ENCODE assay signal across 17 mouse cellular contexts in genomic region chr9:119686187-119686586, GRCm38 (mm10). TPM values are rescaled to one million over a fixed set of nuclear protein-coding genes. Genes with fewer than 3 reads are reported as not detected.
DNase-seq lines count a peak whose midpoint lies in the region; ATAC-seq and TF ChIP-seq lines count a peak whose summit lies in the region.
"Had no signal": no experiment of that assay in that cellular context is flagged by ENCODE, and none has a peak within 500 bp of the region (broad histone marks: within the 10 kb centered on the region; RNA-seq: fewer than 3 reads in every experiment).

No protein-coding gene starts in this region.

- intact Hi-C loops in gastrocnemius, adult 2 months (cut with DNase I), result no loop called here

- no peak overlapping the region for H3K9ac ChIP-seq in midbrain, postnatal 0 days (replicated peaks; ENCODE audit: low read length, poor library complexity, severe bottlenecking)
- H3K9ac ChIP-seq in midbrain, embryonic 16.5 days (ENCODE audit: low read depth, low read length), result no peak overlapping the region
- H3K9ac ChIP-seq: embryonic facial prominence, embryonic 13.5 days; heart, embryonic 12.5 days; limb, embryonic 15.5 days had no signal

- TF ChIP-seq CTCF in gastrocnemius, adult 2 months (IDR thresholded peaks at IDR 0.05), result peak; percentile 35
- TF ChIP-seq CTCF in midbrain, postnatal 0 days (IDR thresholded peaks at IDR 0.05), result peak; percentile 28; the same call in 1 of the 2 replicates

- ATAC-seq in midbrain, postnatal 0 days (ENCODE audit: low FRiP score), result no peak
- no peak for ATAC-seq in midbrain, embryonic 16.5 days
- ATAC-seq: inflammation-experienced regulatory T-cells, adult 6 months had no signal

- H3K36me3 ChIP-seq in midbrain, postnatal 0 days (ENCODE audit: insufficient read depth, low read length), result no peaks in the 10 kb centered on the region
- no peaks in the 10 kb centered on the region for H3K36me3 ChIP-seq in midbrain, embryonic 16.5 days (ENCODE audit: control insufficient read depth, insufficient read depth, low read length)
- H3K36me3 ChIP-seq: embryonic facial prominence, embryonic 13.5 days; heart, embryonic 12.5 days; limb, embryonic 15.5 days had no signal

- no peak overlapping the region for H3K4me2 ChIP-seq in midbrain, postnatal 0 days (ENCODE audit: low read depth, low read length, poor library complexity, severe bottlenecking)
- H3K4me2 ChIP-seq in midbrain, embryonic 16.5 days (ENCODE audit: low read length), result no peak overlapping the region
- H3K4me2 ChIP-seq: embryonic facial prominence, embryonic 13.5 days; heart, embryonic 12.5 days; limb, embryonic 15.5 days had no signal

- DNase-seq in gastrocnemius, adult 2 months, result no peak
- no peak for DNase-seq in gastrocnemius, postnatal 4 days (ENCODE audit: low spot score in 2 of 2)
- DNase-seq in midbrain, postnatal 0 days (ENCODE audit: low spot score), result no peak
- peak; percentile 40 for DNase-seq in induced T-regulatory cell, adult 2 months (ENCODE audit: low read depth)
- peak; percentile 54 for DNase-seq in thymus, postnatal 4 days
- DNase-seq in cerebellum, adult 11-12 months, result no peak
- DNase-seq in left cerebral cortex, adult 11 months (ENCODE audit: low spot score), result no peak
- DNase-seq: adrenal gland, adult 2 months; cerebellum, adult 9-10 months; layer of hippocampus, adult 9-11 months; right cerebral cortex, adult 18-20 months had no signal

- no peak overlapping the region for H3K4me3 ChIP-seq in gastrocnemius, adult 2 months
- H3K4me3 ChIP-seq in midbrain, postnatal 0 days (ENCODE audit: low read depth, low read length), result no peak overlapping the region
- H3K4me3 ChIP-seq in midbrain, embryonic 16.5 days (ENCODE audit: low read depth, low read length), result no peak overlapping the region
- H3K4me3 ChIP-seq: embryonic facial prominence, embryonic 13.5 days; heart, embryonic 12.5 days; limb, embryonic 15.5 days had no signal

- no peaks in the 10 kb centered on the region for H3K9me3 ChIP-seq in midbrain, postnatal 0 days (ENCODE audit: low read length)
- no peaks in the 10 kb centered on the region for H3K9me3 ChIP-seq in midbrain, embryonic 16.5 days (replicated peaks; ENCODE audit: control insufficient read depth, low read length, poor library complexity, severe bottlenecking)
- H3K9me3 ChIP-seq: embryonic facial prominence, embryonic 13.5 days; limb, embryonic 15.5 days had no signal

- WGBS in midbrain, postnatal 0 days, result 95% methylated on average over 8 of the region's 8 CpGs
- WGBS in midbrain, embryonic 16.5 days, result 95% methylated on average over 8 of the region's 8 CpGs

- H3K4me1 ChIP-seq in midbrain, postnatal 0 days (ENCODE audit: insufficient read depth, low read length), result no peaks in the 10 kb centered on the region
- 0 out of 2 replicates have a peak, but pooled peaks cover 2% of the 10 kb centered on the region for H3K4me1 ChIP-seq in midbrain, embryonic 16.5 days (ENCODE audit: control insufficient read depth, insufficient read depth, low read length)
- H3K4me1 ChIP-seq: embryonic facial prominence, embryonic 13.5 days; heart, embryonic 12.5 days; limb, embryonic 15.5 days had no signal

- H3K27ac ChIP-seq in gastrocnemius, adult 2 months, result no peak overlapping the region
- no peak overlapping the region for H3K27ac ChIP-seq in midbrain, postnatal 0 days (ENCODE audit: low read depth, low read length)
- no peak overlapping the region for H3K27ac ChIP-seq in midbrain, embryonic 16.5 days (ENCODE audit: low read length)
- H3K27ac ChIP-seq: embryonic facial prominence, embryonic 13.5 days; limb, embryonic 15.5 days had no signal

- no peaks in the 10 kb centered on the region for H3K27me3 ChIP-seq in midbrain, postnatal 0 days (ENCODE audit: insufficient read depth, low read length)
- H3K27me3 ChIP-seq in midbrain, embryonic 16.5 days (ENCODE audit: control insufficient read depth, insufficient read depth, low read depth, low read length), result no peaks in the 10 kb centered on the region
- H3K27me3 ChIP-seq: embryonic facial prominence, embryonic 13.5 days; limb, embryonic 15.5 days had no signal

RNA-seq across cellular contexts. Expression of gene Scn10a, which starts 32.9 kb away (rescaled TPM):
- total RNA-seq in gastrocnemius, adult 2 months (2021), result not detected
- total RNA-seq in gastrocnemius, postnatal 4 days (2021), result under 1 TPM; 0.05 to 0.07 TPM
- total RNA-seq in midbrain, postnatal 0 days (2014; rRNA removed), result not detected in 2 replicates
- polyA plus RNA-seq in midbrain, postnatal 0 days (2015; fragmentation: Nextera tagmentation; extraction: Ambion mirVana), result not detected in 2 replicates
- 0.05 TPM in 1 of 2 replicates, not detected in the other for polyA plus RNA-seq in midbrain, embryonic 16.5 days (2015; fragmentation: Nextera tagmentation; extraction: Ambion mirVana)
- total RNA-seq: adrenal gland, adult 2 months; megakaryocyte-erythroid progenitor cell, adult 5-6 weeks had no signal
- polyA plus RNA-seq: adrenal gland, adult 2 months; embryonic facial prominence, embryonic 13.5 days; inflammation-experienced regulatory T-cells, adult 6 months; limb, embryonic 15.5 days had no signal

Comparison
In these comparisons a context has a peak if more than half of its experiments do, and no peak if none do; other contexts are left out.
1. DNase-seq: peak in induced T-regulatory cell, adult 2 months (single experiment) and thymus, postnatal 4 days (single experiment); none in gastrocnemius, adult 2 months (single experiment), gastrocnemius, postnatal 4 days (0 of 2), midbrain, postnatal 0 days (single experiment), cerebellum, adult 11-12 months (single experiment) and left cerebral cortex, adult 11 months (single experiment).